Mouse (Mus musculus): ENCODE measurements around the gene Dnajc17. TPM values are rescaled to one million over a fixed set of nuclear protein-coding genes. Genes with fewer than 3 reads are reported as not detected.

Dnajc17 gene
- 19.4 and 20.3 TPM in 2 replicates for polyA plus RNA-seq (2014; fragmentation: Nextera tagmentation; extraction: Ambion mirVana)

GRCm38 (mm10) chr2:119208344-119209175 is at the start of gene Dnajc17, which contains the start of gene Zfyve19:
Dnajc17 (minus strand) TSS chr2:119208795.
Zfyve19 (plus strand) TSS chr2:119208617.
- ATAC-seq (ENCODE audit: insufficient read depth, low FRiP score, low TSS enrichment), result peak; percentile 95
- under 1% methylated on average over 51 of the region's 51 CpGs for WGBS
- H3K36me3 ChIP-seq (ENCODE audit: control insufficient read depth, insufficient read depth, low read length), result peaks cover 11% of the 10 kb centered on the region

GRCm38 (mm10) chr2:119254976-119255375 is 46.4 kb upstream of the Dnajc17 start:
- no peaks in the 10 kb centered on the region for H3K27me3 ChIP-seq (ENCODE audit: control insufficient read depth, insufficient read depth, low read length)
- no peak overlapping the region for H3K27ac ChIP-seq (ENCODE audit: low read depth, low read length)
- no peak overlapping the region for H3K4me3 ChIP-seq (ENCODE audit: low read depth, low read length)
- H3K9ac ChIP-seq (ENCODE audit: low read length), result no peak overlapping the region
- no peaks in the 10 kb centered on the region for H3K36me3 ChIP-seq (ENCODE audit: control insufficient read depth, insufficient read depth, low read length)
- WGBS, result 17% methylated on average over 7 of the region's 7 CpGs
- ATAC-seq (ENCODE audit: insufficient read depth, low FRiP score, low TSS enrichment) (no peak), DNase-seq (ENCODE audit: low spot score) (no peak)
- H3K9me3 ChIP-seq (ENCODE audit: control insufficient read depth, low read length), result no peaks in the 10 kb centered on the region
- no peak overlapping the region for H3K4me2 ChIP-seq (ENCODE audit: low read depth)
- H3K4me1 ChIP-seq (ENCODE audit: control insufficient read depth, insufficient read depth, low read length), result no peaks in the 10 kb centered on the region

More at GRCm38 (mm10) chr2:119208344-119209175, at the start of gene Dnajc17, which contains the start of gene Zfyve19:
- H3K27me3 ChIP-seq (ENCODE audit: control insufficient read depth, insufficient read depth, low read length), result no peaks in the 10 kb centered on the region
- H3K4me2 ChIP-seq (ENCODE audit: low read depth), result peak within 1 kb of the TSS; percentile 56
- H3K4me1 ChIP-seq (ENCODE audit: control insufficient read depth, insufficient read depth, low read length), result peaks cover 3% of the 10 kb centered on the region; the same call in 1 of the 2 replicates
- peak; percentile 96 for DNase-seq (ENCODE audit: low spot score)
- H3K9me3 ChIP-seq (ENCODE audit: control insufficient read depth, low read length), result no peaks in the 10 kb centered on the region
- peak within 1 kb of the TSS; percentile 49 for H3K27ac ChIP-seq (ENCODE audit: low read depth, low read length)
- peak within 1 kb of the TSS; percentile 66 for H3K4me3 ChIP-seq (ENCODE audit: low read depth, low read length)
- H3K9ac ChIP-seq (ENCODE audit: low read length), result peak within 1 kb of the TSS; percentile 65

- WGBS, result 20% methylated on average over 11 of the region's 11 CpGs
- 0 out of 2 replicates have a peak overlapping the region, but pooled peaks have one; percentile 5 for H3K4me2 ChIP-seq (ENCODE audit: low read depth)
- H3K9ac ChIP-seq (ENCODE audit: low read length), result no peak overlapping the region
- no peak overlapping the region for H3K4me3 ChIP-seq (ENCODE audit: low read depth, low read length)
- H3K4me1 ChIP-seq (ENCODE audit: control insufficient read depth, insufficient read depth, low read length), result no peaks in the 10 kb centered on the region
- DNase-seq (ENCODE audit: low spot score) (peak; percentile 86), ATAC-seq (ENCODE audit: insufficient read depth, low FRiP score, low TSS enrichment) (peak; percentile 63; the same call in 1 of the 2 replicates)
- no peaks in the 10 kb centered on the region for H3K27me3 ChIP-seq (ENCODE audit: control insufficient read depth, insufficient read depth, low read length)
- no peak overlapping the region for H3K27ac ChIP-seq (ENCODE audit: low read depth, low read length)
- H3K9me3 ChIP-seq (ENCODE audit: control insufficient read depth, low read length), result no peaks in the 10 kb centered on the region
- no peaks in the 10 kb centered on the region for H3K36me3 ChIP-seq (ENCODE audit: control insufficient read depth, insufficient read depth, low read length)
Observed at GRCm38 (mm10) chr2:119250826-119251478, 42.4 kb upstream of the Dnajc17 start.

GRCm38 (mm10) chr2:119250377-119250776 is 41.8 kb upstream of the Dnajc17 start:
- Histone ChIP-seq H3K4me2 (ENCODE audit: low read depth) (no peak overlapping the region), H3K9ac (ENCODE audit: low read length) (no peak overlapping the region), H3K27me3 (ENCODE audit: control insufficient read depth, insufficient read depth, low read length) (no peaks in the 10 kb centered on the region), H3K9me3 (ENCODE audit: control insufficient read depth, low read length) (no peaks in the 10 kb centered on the region), H3K27ac (ENCODE audit: low read depth, low read length) (no peak overlapping the region), H3K36me3 (ENCODE audit: control insufficient read depth, insufficient read depth, low read length) (no peaks in the 10 kb centered on the region), H3K4me3 (ENCODE audit: low read depth, low read length) (no peak overlapping the region), H3K4me1 (ENCODE audit: control insufficient read depth, insufficient read depth, low read length) (no peaks in the 10 kb centered on the region)
- 57% methylated on average over 5 of the region's 5 CpGs for WGBS
- no peak for DNase-seq (ENCODE audit: low spot score)
- ATAC-seq (ENCODE audit: insufficient read depth, low FRiP score, low TSS enrichment), result no peak

- no peak for ATAC-seq (ENCODE audit: insufficient read depth, low FRiP score, low TSS enrichment)
- H3K4me3 ChIP-seq (ENCODE audit: low read depth, low read length), result no peak overlapping the region
- H3K4me2 ChIP-seq (ENCODE audit: low read depth), result no peak overlapping the region
- no peaks in the 10 kb centered on the region for H3K27me3 ChIP-seq (ENCODE audit: control insufficient read depth, insufficient read depth, low read length)
- no peak overlapping the region for H3K27ac ChIP-seq (ENCODE audit: low read depth, low read length)
- no peaks in the 10 kb centered on the region for H3K36me3 ChIP-seq (ENCODE audit: control insufficient read depth, insufficient read depth, low read length)
- no peaks in the 10 kb centered on the region for H3K4me1 ChIP-seq (ENCODE audit: control insufficient read depth, insufficient read depth, low read length)
- H3K9ac ChIP-seq (ENCODE audit: low read length), result no peak overlapping the region
- no peaks in the 10 kb centered on the region for H3K9me3 ChIP-seq (ENCODE audit: control insufficient read depth, low read length)
- no peak for DNase-seq (ENCODE audit: low spot score)
- WGBS, result 80% methylated on average over 4 of the region's 4 CpGs
Observed at GRCm38 (mm10) chr2:119249592-119250061, 41.0 kb upstream of the Dnajc17 start.

GRCm38 (mm10) chr2:119247904-119248303 is 39.3 kb upstream of the Dnajc17 start:
- Histone ChIP-seq H3K4me3 (ENCODE audit: low read depth, low read length) (no peak overlapping the region), H3K4me1 (ENCODE audit: control insufficient read depth, insufficient read depth, low read length) (no peaks in the 10 kb centered on the region), H3K9me3 (ENCODE audit: control insufficient read depth, low read length) (no peaks in the 10 kb centered on the region), H3K27me3 (ENCODE audit: control insufficient read depth, insufficient read depth, low read length) (no peaks in the 10 kb centered on the region), H3K4me2 (ENCODE audit: low read depth) (no peak overlapping the region), H3K36me3 (ENCODE audit: control insufficient read depth, insufficient read depth, low read length) (no peaks in the 10 kb centered on the region), H3K9ac (ENCODE audit: low read length) (no peak overlapping the region), H3K27ac (ENCODE audit: low read depth, low read length) (no peak overlapping the region)
- ATAC-seq (ENCODE audit: insufficient read depth, low FRiP score, low TSS enrichment), result no peak
- 84% methylated on average over 9 of the region's 9 CpGs for WGBS
- DNase-seq (ENCODE audit: low spot score), result no peak

GRCm38 (mm10) chr2:119245246-119245645 is 36.7 kb upstream of the Dnajc17 start:
- no peaks in the 10 kb centered on the region for H3K9me3 ChIP-seq (ENCODE audit: control insufficient read depth, low read length)
- ATAC-seq (ENCODE audit: insufficient read depth, low FRiP score, low TSS enrichment) (no peak), DNase-seq (ENCODE audit: low spot score) (no peak)
- no peak overlapping the region for H3K27ac ChIP-seq (ENCODE audit: low read depth, low read length)
- WGBS, result 91% methylated on average over 7 of the region's 7 CpGs
- no peaks in the 10 kb centered on the region for H3K27me3 ChIP-seq (ENCODE audit: control insufficient read depth, insufficient read depth, low read length)
- no peak overlapping the region for H3K4me3 ChIP-seq (ENCODE audit: low read depth, low read length)
- H3K4me1 ChIP-seq (ENCODE audit: control insufficient read depth, insufficient read depth, low read length), result no peaks in the 10 kb centered on the region
- no peaks in the 10 kb centered on the region for H3K36me3 ChIP-seq (ENCODE audit: control insufficient read depth, insufficient read depth, low read length)
- no peak overlapping the region for H3K9ac ChIP-seq (ENCODE audit: low read length)
- H3K4me2 ChIP-seq (ENCODE audit: low read depth), result no peak overlapping the region

- Histone ChIP-seq H3K9ac (ENCODE audit: low read length) (no peak overlapping the region), H3K27ac (ENCODE audit: low read depth, low read length) (no peak overlapping the region), H3K4me1 (ENCODE audit: control insufficient read depth, insufficient read depth, low read length) (peaks cover 2% of the 10 kb centered on the region; the same call in 1 of the 2 replicates), H3K4me2 (ENCODE audit: low read depth) (no peak overlapping the region), H3K9me3 (ENCODE audit: control insufficient read depth, low read length) (no peaks in the 10 kb centered on the region), H3K4me3 (ENCODE audit: low read depth, low read length) (no peak overlapping the region), H3K36me3 (ENCODE audit: control insufficient read depth, insufficient read depth, low read length) (no peaks in the 10 kb centered on the region), H3K27me3 (ENCODE audit: control insufficient read depth, insufficient read depth, low read length) (peaks cover 19% of the 10 kb centered on the region)
- ATAC-seq (ENCODE audit: insufficient read depth, low FRiP score, low TSS enrichment) (no peak), DNase-seq (ENCODE audit: low spot score) (no peak)
- 84% methylated on average over 9 of the region's 9 CpGs for WGBS
Observed at GRCm38 (mm10) chr2:119242548-119242947, 34.0 kb upstream of the Dnajc17 start.
